Mouse (Mus musculus) right cerebral cortex, postnatal 14 days (tissue): Measurements from ENCODE around the gene Cep68.

Experiments
- DNase-seq: peaks from one replicate; pipeline ENCODE4 v3.0.0; 2022

Cep68 gene

GRCm38 (mm10) chr11:20202299-20203011 lies 46.8 kb downstream of the Cep68 start:
- no peak for DNase-seq

GRCm38 (mm10) chr11:20201661-20202101 lies 47.5 kb downstream of the Cep68 start:
- peak; percentile 55 for DNase-seq

GRCm38 (mm10) chr11:20200713-20201575 lies 48.3 kb downstream of the Cep68 start, which contains the start of gene Rab1a:
Rab1a (plus strand) TSS chr11:20201432.
- peak; percentile 100 for DNase-seq

- no peak for DNase-seq
Measured at GRCm38 (mm10) chr11:20193100-20193736, 56.0 kb downstream of the Cep68 start.

- DNase-seq: no peak
Measured at GRCm38 (mm10) chr11:20187271-20187670, 62.0 kb downstream of the Cep68 start.
